Mouse (Mus musculus) gastrocnemius, postnatal 36 days (tissue): ENCODE data around the gene Hist1h3g. TPM values are rescaled to one million over a fixed set of nuclear protein-coding genes. Genes with fewer than 3 reads are reported as not detected.
"Not testable (repeated sequence)": the region's sequence is repeated elsewhere in the genome, so short reads cannot be mapped to it uniquely, and the experiment has no call there.

Source experiments
- DNase-seq, 2 experiments: peaks; one replicate each; pipeline ENCODE4 v3.0.0; 2022
- intact Hi-C: fragments of 180-260 bp; cut with DNase I; formaldehyde crosslinking; loops from one replicate; pipeline ENCODE4 v1.15.1; 2025
- long read RNA-seq, 2 experiments: library from polyadenylated mRNA; stranded (forward); transcript quantifications; one replicate each; pipeline ENCODE4 v2.0.0; 2021
- total RNA-seq, 2 experiments: library from RNA; stranded (reverse); gene quantifications; 2 replicates each; pipeline ENCODE4 v1.2.3; 2021

Gene Hist1h3g
- total RNA-seq = 1 to 10 TPM; 2.8 to 5.0 TPM
- long read RNA-seq, experiment 1 = 0 reads
- long read RNA-seq, experiment 2 = 0 reads

GRCm38 (mm10) chr13:23535137-23536075, at the start of gene Hist1h3g:
TSS of gene Hist1h3g (plus strand) at chr13:23535422.
- intact Hi-C loops = not testable (repeated sequence)
- DNase-seq = peak; percentile 57 to 70

- intact Hi-C loops = no loop called here
- peak in 1 of 2 experiments; percentile 33 for DNase-seq
Observed at GRCm38 (mm10) chr13:23488400-23489322, 46.6 kb upstream of the Hist1h3g start, which contains the start of gene Btn2a2. TSS of gene Btn2a2 (minus strand) at chr13:23488857.

- intact Hi-C loops = no loop called here
- no peak for DNase-seq
Observed at GRCm38 (mm10) chr13:23490863-23491262, 44.4 kb upstream of the Hist1h3g start.

GRCm38 (mm10) chr13:23491263-23491662, 44.0 kb upstream of the Hist1h3g start:
- DNase-seq = no peak
- intact Hi-C loops = no loop called here

GRCm38 (mm10) chr13:23491990-23492389, 43.2 kb upstream of the Hist1h3g start:
- DNase-seq = no peak
- intact Hi-C loops = no loop called here

- intact Hi-C loops = loop anchor here (5.0 kb wide), 1 partner anchor 33 kb away; no protein-coding TSS in a partner anchor
- DNase-seq = no peak
Observed at GRCm38 (mm10) chr13:23495526-23495925, 39.7 kb upstream of the Hist1h3g start.

- no peak for DNase-seq
- intact Hi-C loops = loop anchor here (5.0 kb wide), 1 partner anchor 35 kb away; no protein-coding TSS in a partner anchor
Observed at GRCm38 (mm10) chr13:23497656-23498321, 37.4 kb upstream of the Hist1h3g start.

GRCm38 (mm10) chr13:23498653-23499052, 36.6 kb upstream of the Hist1h3g start:
- intact Hi-C loops = loop anchor here (5.0 kb wide), 1 partner anchor 36 kb away; no protein-coding TSS in a partner anchor

GRCm38 (mm10) chr13:23499943-23500342, 35.3 kb upstream of the Hist1h3g start:
- intact Hi-C loops = loop anchor here (5.0 kb wide), 1 partner anchor 38 kb away; no protein-coding TSS in a partner anchor
- no peak for DNase-seq

More at GRCm38 (mm10) chr13:23498653-23499052, 36.6 kb upstream of the Hist1h3g start:
- DNase-seq = no peak

- peak in 1 of 2 experiments; percentile 22 for DNase-seq
- intact Hi-C loops = no loop called here
Observed at GRCm38 (mm10) chr13:23500424-23501200, 34.6 kb upstream of the Hist1h3g start.

- intact Hi-C loops = no loop called here
- DNase-seq = no peak
Observed at GRCm38 (mm10) chr13:23501511-23501910, 33.7 kb upstream of the Hist1h3g start.

- intact Hi-C loops = no loop called here
Observed at GRCm38 (mm10) chr13:23502031-23502567, 33.1 kb upstream of the Hist1h3g start.

GRCm38 (mm10) chr13:23502916-23503315, 32.3 kb upstream of the Hist1h3g start:
- no peak for DNase-seq
- intact Hi-C loops = no loop called here

More at GRCm38 (mm10) chr13:23502031-23502567, 33.1 kb upstream of the Hist1h3g start:
- DNase-seq = no peak

GRCm38 (mm10) chr13:23503797-23504196, 31.4 kb upstream of the Hist1h3g start:
- DNase-seq = no peak
- intact Hi-C loops = no loop called here

GRCm38 (mm10) chr13:23505662-23506345, 29.4 kb upstream of the Hist1h3g start:
- DNase-seq = no peak
- intact Hi-C loops = no loop called here

- intact Hi-C loops = no loop called here
- no peak for DNase-seq
Observed at GRCm38 (mm10) chr13:23506351-23506750, 28.9 kb upstream of the Hist1h3g start.

GRCm38 (mm10) chr13:23506819-23507515, 28.3 kb upstream of the Hist1h3g start:
- intact Hi-C loops = no loop called here
- DNase-seq = no peak

GRCm38 (mm10) chr13:23510127-23510526, 25.1 kb upstream of the Hist1h3g start:
- intact Hi-C loops = no loop called here
- no peak for DNase-seq
